15 mouse cellular contexts compared by ENCODE assay signal in genomic region chr12:118296236-118296635, GRCm38 (mm10). TPM values are rescaled to one million over a fixed set of nuclear protein-coding genes. Genes with fewer than 3 reads are reported as not detected.
DNase-seq lines count a peak whose midpoint lies in the region; ATAC-seq and TF ChIP-seq lines count a peak whose summit lies in the region.
"Had no signal": no experiment of that assay in that cellular context is flagged by ENCODE, and none has a peak within 500 bp of the region (broad histone marks: within the 10 kb centered on the region; RNA-seq: fewer than 3 reads in every experiment).

No protein-coding gene starts in this region.

- 26% methylated on average over 2 of the region's 2 CpGs for WGBS in lung, adult 2 months
- WGBS in hindbrain, postnatal 0 days = 92% methylated on average over 2 of the region's 2 CpGs
- 96% methylated on average over 2 of the region's 2 CpGs for WGBS in midbrain, embryonic 16.5 days

- ATAC-seq in hindbrain, postnatal 0 days = no peak
- no peak for ATAC-seq in midbrain, embryonic 16.5 days

- no peak overlapping the region for H3K27ac ChIP-seq in CH12.LX (ENCODE audit: insufficient read depth, low read depth)
- no peak overlapping the region for H3K27ac ChIP-seq in hindbrain, postnatal 0 days
- no peak overlapping the region for H3K27ac ChIP-seq in midbrain, embryonic 16.5 days (ENCODE audit: low read length)
- H3K27ac ChIP-seq: embryonic facial prominence, embryonic 15.5 days; gastrocnemius, adult 2 months; heart, embryonic 13.5 days had no signal

- peak overlapping the region; percentile 48 for H3K9ac ChIP-seq in CH12.LX (ENCODE audit: insufficient read depth, low read depth)
- no peak overlapping the region for H3K9ac ChIP-seq in hindbrain, postnatal 0 days (replicated peaks; ENCODE audit: low read length)
- H3K9ac ChIP-seq in midbrain, embryonic 16.5 days (ENCODE audit: low read depth, low read length) = no peak overlapping the region
- H3K9ac ChIP-seq: embryonic facial prominence, embryonic 15.5 days; heart, embryonic 13.5 days had no signal

- no peaks in the 10 kb centered on the region for H3K79me2 ChIP-seq in CH12.LX (replicated peaks; ENCODE audit: control insufficient read depth, extremely low read depth, insufficient read depth, poor library complexity, severe bottlenecking)

- in situ Hi-C loops in CH12.LX (cut with MboI; ENCODE audit: low pct_ligation_motif_present, low pct_unique_long_range_greater_than_20kb, low sequenced_read_pairs) = no loop called here

- dilution Hi-C loops in CH12.LX (cut with MboI; ENCODE audit: extremely low pct_ligation_motif_present, extremely low pct_unique_long_range_greater_than_20kb, low sequenced_read_pairs) = no loop called here

- H3K4me3 ChIP-seq in lung, adult 2 months (replicated peaks; ENCODE audit: extremely low read depth, low read depth, low read length) = peak overlapping the region; percentile 13
- H3K4me3 ChIP-seq in CH12.LX (replicated peaks in 1 of 3; ENCODE audit: low read depth in 2 of 3, low read length in 2 of 3, poor library complexity in 1 of 3) = peak overlapping the region in 2 of 3 experiments; percentile 7 to 28
- H3K4me3 ChIP-seq in hindbrain, postnatal 0 days (ENCODE audit: low read length) = no peak overlapping the region
- H3K4me3 ChIP-seq in midbrain, embryonic 16.5 days (ENCODE audit: low read depth, low read length) = no peak overlapping the region
- H3K4me3 ChIP-seq: embryonic facial prominence, embryonic 15.5 days; gastrocnemius, adult 2 months; heart, embryonic 13.5 days had no signal

- TF ChIP-seq EP300 in CH12.LX (IDR thresholded peaks at IDR 0.05; ENCODE audit: low read length) = peak; percentile 35

- H3K4me1 ChIP-seq in lung, adult 2 months (ENCODE audit: control insufficient read depth, insufficient read depth, low read length) = peaks cover 16% of the 10 kb centered on the region
- peaks cover 0 to 25% of the 10 kb centered on the region in 2 experiments; a peak in 1 of 4 replicates for H3K4me1 ChIP-seq in CH12.LX (ENCODE audit: control insufficient read depth in 1 of 2, insufficient read depth in 2 of 2)
- peaks cover 25% of the 10 kb centered on the region; the same call in 1 of the 2 replicates for H3K4me1 ChIP-seq in hindbrain, postnatal 0 days (ENCODE audit: insufficient read depth, low read length)
- H3K4me1 ChIP-seq in midbrain, embryonic 16.5 days (ENCODE audit: control insufficient read depth, insufficient read depth, low read length) = peaks cover 33% of the 10 kb centered on the region

- H3K4me2 ChIP-seq in CH12.LX (ENCODE audit: insufficient read depth, low read depth, poor library complexity, severe bottlenecking) = peak overlapping the region; percentile 94
- H3K4me2 ChIP-seq in hindbrain, postnatal 0 days (ENCODE audit: low read depth, low read length) = peak overlapping the region; percentile 49; the same call in 1 of the 2 replicates
- H3K4me2 ChIP-seq in midbrain, embryonic 16.5 days (ENCODE audit: low read length) = peak overlapping the region; percentile 17; the same call in 1 of the 2 replicates
- H3K4me2 ChIP-seq: embryonic facial prominence, embryonic 15.5 days; heart, embryonic 13.5 days had no signal

- no peak for TF ChIP-seq RAD21 in CH12.LX (IDR thresholded peaks at IDR 0.05; ENCODE audit: low read depth, low read length)

- H3K36me3 ChIP-seq in CH12.LX (replicated peaks in 1 of 2; ENCODE audit: control insufficient read depth in 1 of 2, insufficient read depth in 1 of 2, low read length in 1 of 2) = peaks cover 0 to 12% of the 10 kb centered on the region in 2 experiments
- no peaks in the 10 kb centered on the region for H3K36me3 ChIP-seq in hindbrain, postnatal 0 days (ENCODE audit: insufficient read depth, low read length)
- no peaks in the 10 kb centered on the region for H3K36me3 ChIP-seq in midbrain, embryonic 16.5 days (ENCODE audit: control insufficient read depth, insufficient read depth, low read length)
- H3K36me3 ChIP-seq: embryonic facial prominence, embryonic 15.5 days had no signal

- no peaks in the 10 kb centered on the region for H3K9me3 ChIP-seq in CH12.LX (replicated peaks; ENCODE audit: low read length)
- H3K9me3 ChIP-seq in hindbrain, postnatal 0 days (ENCODE audit: low read length) = no peaks in the 10 kb centered on the region
- no peaks in the 10 kb centered on the region for H3K9me3 ChIP-seq in midbrain, embryonic 16.5 days (replicated peaks; ENCODE audit: control insufficient read depth, low read length, poor library complexity, severe bottlenecking)
- H3K9me3 ChIP-seq: embryonic facial prominence, embryonic 15.5 days; heart, embryonic 13.5 days had no signal

- TF ChIP-seq CTCF in lung, adult 2 months (IDR thresholded peaks at IDR 0.05; ENCODE audit: insufficient read depth, low read length) = no peak
- no peak for TF ChIP-seq CTCF in CH12.LX (conservative IDR thresholded peaks at IDR 0.05 in 1 of 2, IDR thresholded peaks at IDR 0.05 in 1 of 2; ENCODE audit: low read depth in 2 of 2, low read length in 2 of 2)
- no peak for TF ChIP-seq CTCF in hindbrain, postnatal 0 days (IDR thresholded peaks at IDR 0.05; ENCODE audit: low read depth)

- no peak for TF ChIP-seq POLR2A in lung, adult 2 months (IDR thresholded peaks at IDR 0.05; ENCODE audit: borderline replicate concordance, extremely low read depth, low read depth, low read length)
- TF ChIP-seq POLR2A in CH12.LX (IDR thresholded peaks at IDR 0.05; ENCODE audit: low read depth, low read length) = no peak

- no peaks in the 10 kb centered on the region for H3K27me3 ChIP-seq in CH12.LX (replicated peaks)
- H3K27me3 ChIP-seq in hindbrain, postnatal 0 days (ENCODE audit: insufficient read depth, low read length) = no peaks in the 10 kb centered on the region
- no peaks in the 10 kb centered on the region for H3K27me3 ChIP-seq in midbrain, embryonic 16.5 days (ENCODE audit: control insufficient read depth, insufficient read depth, low read depth, low read length)
- H3K27me3 ChIP-seq: embryonic facial prominence, embryonic 15.5 days; heart, embryonic 13.5 days had no signal

- no peak for DNase-seq in lung, adult 2 months
- DNase-seq in lung, postnatal 10 days = no peak
- DNase-seq in CH12.LX (ENCODE audit: extremely low read depth) = peak; percentile 38
- no peak for DNase-seq in hindbrain, postnatal 0 days (ENCODE audit: low spot score)
- no peak for DNase-seq in left cerebral cortex, adult 8-10 months (ENCODE audit: low spot score in 2 of 2)
- DNase-seq in layer of hippocampus, adult 9-11 months = no peak
- DNase-seq in thymus, postnatal 0 days (ENCODE audit: low spot score) = no peak
- DNase-seq: adrenal gland, postnatal 25 days; cerebellum, postnatal 14 days; gastrocnemius, adult 2 months; kidney, postnatal 10 days; right cerebral cortex, postnatal 25 days had no signal

TF ChIP-seq in CH12.LX, 34 proteins besides CTCF, POLR2A, EP300 and RAD21:
- TF ChIP-seq TCF12 (IDR thresholded peaks at IDR 0.05; ENCODE audit: low read depth, low read length) = 0 out of 2 replicates have a peak, but pooled peaks have one; percentile 6
- TF ChIP-seq TBP (conservative IDR thresholded peaks at IDR 0.05; ENCODE audit: low read depth, low read length) = no peak
- TF ChIP-seq ETS1 (conservative IDR thresholded peaks at IDR 0.05; ENCODE audit: low read depth, low read length) = peak; percentile 14; the same call in 1 of the 2 replicates
- 0 out of 2 replicates have a peak, but pooled peaks have one; percentile 11 for TF ChIP-seq MEF2A (IDR thresholded peaks at IDR 0.05; ENCODE audit: borderline replicate concordance, low read depth, low read length)

RNA-seq across cellular contexts. Expression of gene Sp4, which starts 5.0 kb away (rescaled TPM):
- polyA plus RNA-seq in lung, adult 2 months (2012; rRNA removed) = 6.9 and 7.5 TPM in 2 replicates
- total RNA-seq in CH12.LX (2012; rRNA removed) (5.5 and 6.6 TPM in 2 replicates), CH12.LX (2014; rRNA removed) (5.4 and 5.7 TPM in 2 replicates)
- polyA plus RNA-seq in CH12.LX (2012; ENCODE audit: insufficient read length, low read depth) = 3.8 and 4.2 TPM in 2 replicates
- total RNA-seq in hindbrain, postnatal 0 days (2014; rRNA removed) = 41.2 and 47.0 TPM in 2 replicates
- polyA plus RNA-seq in hindbrain, postnatal 0 days (2015; fragmentation: Nextera tagmentation; extraction: Ambion mirVana) = 13.1 and 15.8 TPM in 2 replicates
- 22.6 and 26.7 TPM in 2 replicates for polyA plus RNA-seq in midbrain, embryonic 16.5 days (2015; fragmentation: Nextera tagmentation; extraction: Ambion mirVana)
- total RNA-seq in left cerebral cortex, adult 8-10 months (2022) = 10 to 100 TPM; 28.0 to 35.5 (median 31.6) TPM
- polyA plus RNA-seq in thymus, postnatal 0 days (2015; fragmentation: Nextera tagmentation; extraction: Ambion mirVana) = 12.7 and 13.7 TPM in 2 replicates

Comparison
In these comparisons a context has a peak if more than half of its experiments do, and no peak if none do; other contexts are left out.
1. H3K4me3 ChIP-seq: peak in lung, adult 2 months (single experiment) and CH12.LX (2 of 3); none in hindbrain, postnatal 0 days (single experiment) and midbrain, embryonic 16.5 days (single experiment).
2. H3K4me2 ChIP-seq: peak in every context shown above with its lines; median percentile 94 in CH12.LX; 49 in hindbrain, postnatal 0 days; 17 in midbrain, embryonic 16.5 days.